Mouse (Mus musculus) bone marrow, adult 2 months (tissue): ENCODE data around the gene Polr2m. TPM values are rescaled to one million over a fixed set of nuclear protein-coding genes. Genes with fewer than 3 reads are reported as not detected.
A peak's percentile ranks its signal among the peaks of the same experiment; 100 is the strongest.

Experiments used
- H3K27ac ChIP-seq: fragments of 200-500 bp; 2 replicates; pipeline ENCODE4 v1.5.1; 2012; ENCODE audit warnings: low read depth, mild to moderate bottlenecking, control low read depth, inconsistent platforms, low read length; ENCODE audit not compliant: control insufficient read depth, poor library complexity, insufficient read depth
- H3K4me1 ChIP-seq: fragments of 200-500 bp; 2 replicates; pipeline ENCODE4 v1.6.1; 2011; ENCODE audit warnings: low read length; ENCODE audit not compliant: control insufficient read depth, insufficient read depth
- H3K4me3 ChIP-seq: fragments of 200-500 bp; replicated peaks from 2 replicates; pipeline ENCODE3; 2011; ENCODE audit warnings: mild to moderate bottlenecking, low read depth, low read length, control low read depth; ENCODE audit not compliant: control insufficient read depth
- CTCF ChIP-seq: fragments of 200-500 bp; IDR thresholded peaks from 2 replicates; pipeline ENCODE4 v1.5.1; 2011; ENCODE audit warnings: low read length, control low read depth; ENCODE audit not compliant: control insufficient read depth, insufficient read depth
- POLR2A ChIP-seq: fragments of 200-500 bp; IDR thresholded peaks from 2 replicates; pipeline ENCODE4 v1.6.1; 2011; ENCODE audit warnings: low read depth, mild to moderate bottlenecking, control low read depth, low read length, borderline replicate concordance; ENCODE audit not compliant: control insufficient read depth
- WGBS: fragments of 180-500 bp; shearing (Covaris S2); methylation state at CpG from one replicate; pipeline ENCODE4 v1.1.7; 2018; 5-methylcytosine and 5-hydroxymethylcytosine counted together
- polyA plus RNA-seq: library from polyadenylated mRNA; stranded (reverse); fragments of >200 nt; gene quantifications from 2 replicates; pipeline ENCODE4 v1.2.4, GENCODE M21; 2011; ENCODE audit warnings: low replicate concordance; ENCODE audit not compliant: missing spikeins, insufficient read depth, insufficient read length

Polr2m gene
- polyA plus RNA-seq, 1 experiment = 43.8 TPM

- no peak for TF ChIP-seq CTCF
- TF ChIP-seq POLR2A = no peak
- 78% methylated on average over 4 of the region's 4 CpGs for WGBS
- H3K27ac ChIP-seq = no peak overlapping the region
- H3K4me3 ChIP-seq = no peak overlapping the region
- no peaks in the 10 kb centered on the region for H3K4me1 ChIP-seq
Measured at GRCm38 (mm10) chr9:71513566-71513965, 27.8 kb upstream of the Polr2m start.

GRCm38 (mm10) chr9:71512899-71513298, 27.2 kb upstream of the Polr2m start:
- TF ChIP-seq CTCF (no peak), POLR2A (no peak)
- H3K4me1 ChIP-seq = no peaks in the 10 kb centered on the region
- no peak overlapping the region for H3K4me3 ChIP-seq
- no peak overlapping the region for H3K27ac ChIP-seq
- WGBS = 22% methylated on average over 10 of the region's 10 CpGs

GRCm38 (mm10) chr9:71498391-71499182, 12.9 kb upstream of the Polr2m start:
- Histone ChIP-seq H3K27ac (no peak overlapping the region), H3K4me1 (no peaks in the 10 kb centered on the region), H3K4me3 (no peak overlapping the region)
- whole genome bisulfite sequencing = 31% methylated on average over 10 of the region's 10 CpGs
- TF ChIP-seq CTCF (no peak), POLR2A (no peak)

GRCm38 (mm10) chr9:71496637-71497036, 10.9 kb upstream of the Polr2m start:
- 72% methylated on average over 2 of the region's 2 CpGs for WGBS
- TF ChIP-seq CTCF = no peak
- no peak for TF ChIP-seq POLR2A
- Histone ChIP-seq H3K4me3 (no peak overlapping the region), H3K4me1 (no peaks in the 10 kb centered on the region), H3K27ac (no peak overlapping the region)

GRCm38 (mm10) chr9:71493771-71494170, 8.0 kb upstream of the Polr2m start:
- H3K4me1 ChIP-seq = no peaks in the 10 kb centered on the region
- TF ChIP-seq POLR2A = no peak
- no peak for TF ChIP-seq CTCF
- no peak overlapping the region for H3K27ac ChIP-seq
- 84% methylated on average over 5 of the region's 5 CpGs for WGBS
- no peak overlapping the region for H3K4me3 ChIP-seq

- Histone ChIP-seq H3K4me1 (no peaks in the 10 kb centered on the region), H3K27ac (no peak overlapping the region), H3K4me3 (no peak overlapping the region)
- TF ChIP-seq POLR2A (no peak), CTCF (no peak)
- whole genome bisulfite sequencing = 83% methylated on average over 15 of the region's 15 CpGs
Measured at GRCm38 (mm10) chr9:71492296-71493025, 6.7 kb upstream of the Polr2m start.

GRCm38 (mm10) chr9:71490076-71490475, 4.3 kb upstream of the Polr2m start:
- TF ChIP-seq CTCF (no peak), POLR2A (no peak)
- H3K27ac ChIP-seq = no peak overlapping the region
- WGBS = 77% methylated on average over 3 of the region's 3 CpGs

GRCm38 (mm10) chr9:71486127-71486526, 392 bp upstream of the Polr2m start:
- Histone ChIP-seq H3K4me1 (no peaks in the 10 kb centered on the region), H3K27ac (no peak overlapping the region), H3K4me3 (peak overlapping the region; percentile 97)
- no peak for TF ChIP-seq CTCF
- no peak for TF ChIP-seq POLR2A
- WGBS = 44% methylated on average over 7 of the region's 7 CpGs

More at GRCm38 (mm10) chr9:71490076-71490475, 4.3 kb upstream of the Polr2m start:
- Histone ChIP-seq H3K4me3 (no peak overlapping the region), H3K4me1 (no peaks in the 10 kb centered on the region)
